Mouse (Mus musculus) heart, postnatal 0 days (tissue): ENCODE results near the gene Gltp. TPM values are rescaled to one million over a fixed set of nuclear protein-coding genes. Genes with fewer than 3 reads are reported as not detected.

Experiments used
- ATAC-seq: fragments of 200-750 bp; cut with Nextera tagmentation; 2 replicates; pipeline ENCODE4 v1.8.0; 2017; ENCODE audit warnings: low read depth, moderate number of reproducible peaks, moderate library complexity; ENCODE audit not compliant: insufficient read depth
- DNase-seq: peaks from one replicate; pipeline ENCODE4 v3.0.0-alpha.2; 2016; ENCODE audit warnings: low spot score
- H3K27ac ChIP-seq: fragments of 300-500 bp; sonication (generic); 2 replicates; pipeline ENCODE4 v1.5.1; 2014; ENCODE audit warnings: low read depth, mild to moderate bottlenecking
- H3K27me3 ChIP-seq: fragments of 300-500 bp; sonication (generic); 2 replicates; pipeline ENCODE4 v1.6.1; 2014; ENCODE audit warnings: low read length, mixed read lengths; ENCODE audit not compliant: control insufficient read depth, insufficient read depth
- H3K36me3 ChIP-seq: fragments of 300-500 bp; sonication (generic); replicated peaks from 2 replicates; pipeline ENCODE4 v1.6.1; 2014; ENCODE audit warnings: low read length, mixed read lengths; ENCODE audit not compliant: control insufficient read depth, insufficient read depth
- H3K4me1 ChIP-seq: fragments of 300-500 bp; sonication (generic); 2 replicates; pipeline ENCODE4 v1.6.1; 2014; ENCODE audit warnings: antibody characterized with exemption; ENCODE audit not compliant: control insufficient read depth, insufficient read depth
- H3K4me2 ChIP-seq: fragments of 300-500 bp; sonication (generic); 2 replicates; pipeline ENCODE4 v1.6.1; 2014; ENCODE audit warnings: low read depth, mild to moderate bottlenecking, low read length, moderate library complexity
- H3K4me3 ChIP-seq: fragments of 300-500 bp; sonication (generic); 2 replicates; pipeline ENCODE4 v1.5.1; 2014; ENCODE audit warnings: low read depth, low read length
- H3K9ac ChIP-seq: fragments of 300-500 bp; sonication (generic); replicated peaks from 2 replicates; pipeline ENCODE4 v1.6.1; 2014; ENCODE audit warnings: low read depth, low read length, mixed read lengths
- H3K9me3 ChIP-seq: fragments of 300-500 bp; sonication (generic); replicated peaks from 2 replicates; pipeline ENCODE4 v1.6.1; 2016; ENCODE audit warnings: low read length; ENCODE audit not compliant: control insufficient read depth
- CTCF ChIP-seq: IDR thresholded peaks from 2 replicates; pipeline ENCODE4 v1.5.1; 2016; ENCODE audit warnings: antibody characterized with exemption, control low read depth, low read depth
- EP300 ChIP-seq: IDR thresholded peaks from 2 replicates; pipeline ENCODE4 v1.6.1; 2016; ENCODE audit warnings: antibody characterized with exemption, low read depth
- WGBS: fragments of 180-500 bp; shearing (Covaris S2); extraction: QIAGEN DNeasy Blood & Tissue Kit; methylation state at CpG from one replicate; pipeline ENCODE4 v1.1.7; 2014; 5-methylcytosine and 5-hydroxymethylcytosine counted together
- polyA plus RNA-seq: library from polyadenylated mRNA; unstranded; fragments of >200 nt; fragmentation: Nextera tagmentation; extraction: Ambion mirVana; gene quantifications from 2 replicates; pipeline ENCODE4 v1.2.1, GENCODE M21; 2015
- total RNA-seq: library from RNA; depleted of rRNA; stranded (reverse); fragments of >200 nt; gene quantifications from 2 replicates; pipeline ENCODE4 v1.2.3, GENCODE M21; 2014; ENCODE audit warnings: low replicate concordance

Gene Gltp
- total and polyA plus RNA-seq, 2 experiments from 2014 or later, result 32.0 to 45.3 TPM

GRCm38 (mm10) chr5:114648728-114649311, 42.0 kb downstream of the Gltp start:
- no peaks in the 10 kb centered on the region for H3K36me3 ChIP-seq
- ATAC-seq (no peak), DNase-seq (no peak)
- no peak overlapping the region for H3K4me2 ChIP-seq
- peaks cover 16% of the 10 kb centered on the region for H3K4me1 ChIP-seq
- TF ChIP-seq CTCF (no peak), EP300 (no peak)
- no peak overlapping the region for H3K9ac ChIP-seq
- 66% methylated on average over 11 of the region's 11 CpGs for WGBS
- no peak overlapping the region for H3K4me3 ChIP-seq
- H3K27me3 ChIP-seq, result peaks cover 49% of the 10 kb centered on the region
- H3K27ac ChIP-seq, result no peak overlapping the region; the same call in 1 of the 2 replicates
- no peaks in the 10 kb centered on the region for H3K9me3 ChIP-seq

- H3K27me3 ChIP-seq, result peaks cover 38% of the 10 kb centered on the region
- no peaks in the 10 kb centered on the region for H3K36me3 ChIP-seq
- peak overlapping the region; percentile 26 for H3K4me3 ChIP-seq
- no peaks in the 10 kb centered on the region for H3K9me3 ChIP-seq
- H3K27ac ChIP-seq, result no peak overlapping the region
- DNase-seq, result peak; percentile 20
- peaks cover 16% of the 10 kb centered on the region for H3K4me1 ChIP-seq
- peak overlapping the region; percentile 52 for H3K4me2 ChIP-seq
- 4% methylated on average over 27 of the region's 27 CpGs for WGBS
- H3K9ac ChIP-seq, result no peak overlapping the region; the same call in 1 of the 2 replicates
- no peak for TF ChIP-seq CTCF
- no peak for TF ChIP-seq EP300
- ATAC-seq, result peak; percentile 63; the same call in 1 of the 2 replicates
Measured at GRCm38 (mm10) chr5:114647211-114647974, 43.4 kb downstream of the Gltp start.

GRCm38 (mm10) chr5:114645916-114646315, 44.9 kb downstream of the Gltp start:
- Histone ChIP-seq H3K27ac (no peak overlapping the region), H3K4me2 (no peak overlapping the region), H3K4me1 (peaks cover 11% of the 10 kb centered on the region; the same call in 1 of the 2 replicates), H3K9me3 (no peaks in the 10 kb centered on the region), H3K4me3 (no peak overlapping the region), H3K27me3 (peaks cover 38% of the 10 kb centered on the region), H3K9ac (no peak overlapping the region), H3K36me3 (no peaks in the 10 kb centered on the region)
- DNase-seq (no peak), ATAC-seq (no peak)
- 84% methylated on average over 5 of the region's 5 CpGs for WGBS
- TF ChIP-seq EP300 (no peak), CTCF (no peak)

- no peak for TF ChIP-seq EP300
- TF ChIP-seq CTCF, result no peak
Measured at GRCm38 (mm10) chr5:114644918-114645317, 45.9 kb downstream of the Gltp start.

GRCm38 (mm10) chr5:114640809-114641208, 50.0 kb downstream of the Gltp start:
- no peak for ATAC-seq
- H3K9me3 ChIP-seq, result no peaks in the 10 kb centered on the region
- H3K36me3 ChIP-seq, result no peaks in the 10 kb centered on the region
- H3K4me2 ChIP-seq, result no peak overlapping the region
- TF ChIP-seq EP300 (no peak), CTCF (no peak)
- no peaks in the 10 kb centered on the region for H3K4me1 ChIP-seq
- no peak for DNase-seq
- no peak overlapping the region for H3K27ac ChIP-seq
- peaks cover 30% of the 10 kb centered on the region for H3K27me3 ChIP-seq
- no peak overlapping the region for H3K4me3 ChIP-seq
- 72% methylated on average over 10 of the region's 10 CpGs for WGBS
- H3K9ac ChIP-seq, result no peak overlapping the region

More at GRCm38 (mm10) chr5:114644918-114645317, 45.9 kb downstream of the Gltp start:
- H3K27ac ChIP-seq, result no peak overlapping the region
- H3K27me3 ChIP-seq, result peaks cover 31% of the 10 kb centered on the region
- WGBS, result 40% methylated on average over 6 of the region's 6 CpGs
- H3K4me1 ChIP-seq, result peaks cover 10% of the 10 kb centered on the region; the same call in 1 of the 2 replicates
- no peaks in the 10 kb centered on the region for H3K36me3 ChIP-seq
- no peak overlapping the region for H3K9ac ChIP-seq
- no peak overlapping the region for H3K4me3 ChIP-seq
- DNase-seq (no peak), ATAC-seq (no peak)
- H3K4me2 ChIP-seq, result no peak overlapping the region
- H3K9me3 ChIP-seq, result no peaks in the 10 kb centered on the region
